Mouse (Mus musculus) embryonic stem cell, embryonic (primary cell): ENCODE results near the gene C2cd4c.

Experiments
- CTCF ChIA-PET, 4 experiments: fragments of 300-600 bp in 2 of 4; fragments of 350-600 bp in 2 of 4; sonication (Branson Sonifier 250); formaldehyde crosslinking; loops; one replicate each; lab custom pipeline; 2022; ENCODE audit warnings: inconsistent platforms in 2 of 4; lab: Charles Lee
- POLR2A ChIA-PET, 4 experiments: fragments of 300-600 bp in 2 of 4; fragments of 350-600 bp in 2 of 4; sonication (Branson Sonifier 250); formaldehyde crosslinking; loops; one replicate each; lab custom pipeline; 2022; ENCODE audit warnings: antibody characterized with exemption in 4 of 4, inconsistent platforms in 1 of 4; lab: Charles Lee

Gene C2cd4c

DNA sequence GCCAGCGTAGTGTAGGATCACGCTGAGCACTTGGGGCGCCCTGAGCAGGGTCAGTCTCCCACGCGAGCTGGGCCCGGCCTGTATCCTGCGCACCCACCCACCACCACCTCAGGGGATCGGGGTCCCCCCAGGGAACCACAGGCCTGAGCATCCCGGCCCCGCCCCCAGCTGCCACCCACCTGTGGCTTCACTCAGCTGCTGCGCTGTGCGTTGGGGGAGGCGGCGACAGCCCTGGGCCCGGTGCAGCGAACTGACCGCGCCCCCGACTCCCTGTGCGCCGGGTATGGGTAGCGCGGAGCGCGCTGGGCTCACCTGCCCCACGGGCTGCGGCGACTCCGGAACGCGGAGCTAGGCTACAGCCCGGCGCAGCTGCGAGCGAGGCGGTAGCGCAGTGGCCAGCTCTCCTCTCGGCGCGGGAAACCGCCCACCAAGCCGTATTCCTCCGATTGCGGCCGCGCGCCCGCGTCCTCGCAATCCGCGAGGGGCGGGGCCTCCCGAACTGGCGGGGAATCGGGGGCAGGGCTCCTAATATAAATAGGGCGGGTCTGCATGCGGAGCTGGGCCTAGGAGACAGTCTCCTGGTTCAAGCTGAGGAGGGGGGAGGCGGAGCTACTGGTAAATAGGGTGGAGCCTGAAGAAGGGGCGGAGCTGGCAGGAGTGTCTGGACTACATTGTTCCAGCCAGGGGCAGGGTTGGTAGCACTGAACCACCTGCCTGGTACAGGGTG is at the start of gene C2cd4c:
TSS of gene C2cd4c (minus strand) at position 448 of the 727 bp plus-strand sequence.
- ChIA-PET POLR2A (interaction anchor here in 3 of 4 experiments (0.6 to 2.3 kb wide), 56 partner anchors 10 to 1604 kb away, joined by 3 to 14 read pairs (median 4); partner anchors contain the start of genes Cdc34 (in 3 of the 3), Madcam1 (in 2 of the 3), Pdxk (in 2 of the 3) and Bsg (in 1 of the 3)), CTCF (interaction anchor here in 3 of 4 experiments (0.6 to 1.7 kb wide), 32 partner anchors 10 to 321 kb away, joined by 3 to 25 read pairs (median 3); partner anchors contain the start of genes Madcam1 (in 2 of the 3), Bsg (in 1 of the 3), Mier2 (in 1 of the 3) and Shc2 (in 1 of the 3))

DNA sequence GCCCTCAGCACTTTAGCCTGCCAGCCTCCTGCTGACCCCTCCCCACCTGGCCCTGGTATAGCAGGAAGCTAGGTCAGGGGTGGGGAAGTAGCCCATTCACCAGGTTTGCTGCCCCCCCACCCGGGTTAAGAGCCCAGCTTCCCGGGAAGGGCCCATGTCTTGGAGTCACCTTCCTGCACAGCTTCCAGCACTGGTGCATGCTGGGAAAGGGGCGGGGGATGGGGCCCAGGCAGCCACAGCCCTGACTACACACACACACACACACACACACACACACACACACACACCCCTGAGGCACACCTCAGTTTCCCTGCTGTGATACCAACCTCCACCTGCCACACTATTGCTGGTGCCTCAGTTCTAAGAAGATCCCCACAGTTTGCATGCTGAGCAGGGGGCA is 48.0 kb upstream of the C2cd4c start:
- ChIA-PET POLR2A (interaction anchor here (0.6 to 18.2 kb wide), 27 partner anchors 9 to 246 kb away, joined by 3 to 367 read pairs (median 4); partner anchors contain the start of genes Cdc34 (in 3 of the 4), C2cd4c (in 2 of the 4), Gzmm (in 2 of the 4) and Bsg (in 1 of the 4)), CTCF (interaction anchor here (0.6 to 8.8 kb wide), 29 partner anchors 8 to 668 kb away, joined by 3 to 57 read pairs (median 4); partner anchors contain the start of genes Bsg (in 1 of the 4), C2cd4c (in 1 of the 4), Cdc34 (in 1 of the 4) and Pcsk4 (in 1 of the 4))

DNA sequence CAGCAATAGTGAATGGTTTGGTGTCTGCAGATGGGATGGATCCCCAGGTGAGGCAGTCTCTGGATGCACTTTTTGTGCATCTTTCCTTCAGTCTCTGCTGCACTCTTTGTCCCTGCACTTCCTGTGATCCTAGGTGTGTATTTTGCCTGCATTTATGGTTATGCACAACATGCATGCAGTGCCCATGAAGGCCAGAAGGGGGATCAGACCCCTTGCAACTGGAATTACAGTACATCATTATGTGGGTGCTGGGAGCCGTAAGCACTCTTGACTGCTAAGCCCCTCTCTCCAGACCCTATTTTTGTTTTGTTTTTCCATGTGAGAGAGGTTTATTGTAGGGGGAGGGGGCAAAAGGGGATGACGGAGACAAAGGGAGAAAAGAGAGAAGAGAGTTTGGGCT is 46.5 kb upstream of the C2cd4c start:
- POLR2A ChIA-PET = interaction anchor here in 3 of 4 experiments (0.8 to 18.2 kb wide), 5 partner anchors 11 to 29 kb away, joined by 3 to 367 read pairs (median 9); partner anchors contain the start of genes Cdc34 (in 2 of the 3), Gzmm (in 1 of the 3) and Tpgs1 (in 1 of the 3)
- CTCF ChIA-PET = interaction anchor here in 1 of 4 experiments (0.5 to 8.8 kb wide), 4 partner anchors 10 to 36 kb away, joined by 3 to 57 read pairs (median 3); partner anchors contain the start of gene Cdc34

DNA sequence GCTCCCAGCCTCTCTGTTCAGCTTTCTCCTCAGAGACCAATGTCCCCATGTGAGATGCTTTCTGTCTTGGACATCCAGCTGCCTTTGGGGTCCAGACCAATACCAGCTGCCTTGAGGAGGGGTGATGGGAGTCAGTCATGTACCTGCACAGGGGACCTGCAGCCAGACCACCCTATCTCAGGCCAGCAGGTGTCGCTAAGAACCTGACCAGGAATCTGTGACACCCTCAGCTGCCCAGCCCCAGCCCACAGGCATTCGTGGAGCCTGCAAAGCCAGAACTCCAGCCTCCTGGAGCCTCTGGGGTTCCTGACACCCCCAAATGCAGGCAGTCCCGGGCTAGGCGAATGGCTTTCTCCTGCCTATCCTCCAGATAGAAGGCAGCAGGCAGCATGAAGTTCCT is 45.0 kb upstream of the C2cd4c start:
- ChIA-PET CTCF (interaction anchor here (0.6 to 1.2 kb wide), 21 partner anchors 9 to 1247 kb away, joined by 3 to 9 read pairs (median 3); partner anchors contain the start of genes Cdc34 (in 1 of the 4), Polrmt (in 1 of the 4) and Tpgs1 (in 1 of the 4)), POLR2A (interaction anchor here in 2 of 4 experiments (0.6 to 1.8 kb wide), 4 partner anchors 11 to 23 kb away, joined by 3 to 9 read pairs (median 3); no protein-coding TSS in a partner anchor)

DNA sequence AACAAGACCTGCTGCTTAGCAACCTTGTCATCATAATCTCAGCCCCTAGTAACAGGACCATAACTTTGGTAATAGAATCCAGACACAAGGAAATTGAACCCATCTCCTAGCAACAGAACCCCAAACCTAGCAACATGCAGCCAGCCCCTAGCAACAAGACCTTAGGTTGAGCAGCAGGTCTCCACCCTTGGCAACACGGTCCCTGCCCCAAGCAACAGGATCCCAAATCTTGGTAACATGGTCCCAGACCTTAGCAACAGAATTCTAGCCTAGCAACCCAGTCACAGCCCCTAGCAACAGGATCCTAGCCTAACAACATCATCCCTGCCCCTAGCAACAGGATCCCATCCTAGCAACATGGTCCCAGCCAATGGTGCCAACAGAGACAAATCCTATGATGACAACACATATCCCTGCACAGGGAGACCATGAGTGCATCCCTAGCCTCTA is 41.1 kb upstream of the C2cd4c start:
- POLR2A ChIA-PET = interaction anchor here in 2 of 4 experiments (0.6 to 1.2 kb wide), 3 partner anchors 19 to 721 kb away, joined by 3 read pairs; no protein-coding TSS in a partner anchor
- CTCF ChIA-PET = interaction anchor here in 1 of 4 experiments (0.8 kb wide), 1 partner anchor 86 kb away, joined by 3 read pairs; no protein-coding TSS in a partner anchor

DNA sequence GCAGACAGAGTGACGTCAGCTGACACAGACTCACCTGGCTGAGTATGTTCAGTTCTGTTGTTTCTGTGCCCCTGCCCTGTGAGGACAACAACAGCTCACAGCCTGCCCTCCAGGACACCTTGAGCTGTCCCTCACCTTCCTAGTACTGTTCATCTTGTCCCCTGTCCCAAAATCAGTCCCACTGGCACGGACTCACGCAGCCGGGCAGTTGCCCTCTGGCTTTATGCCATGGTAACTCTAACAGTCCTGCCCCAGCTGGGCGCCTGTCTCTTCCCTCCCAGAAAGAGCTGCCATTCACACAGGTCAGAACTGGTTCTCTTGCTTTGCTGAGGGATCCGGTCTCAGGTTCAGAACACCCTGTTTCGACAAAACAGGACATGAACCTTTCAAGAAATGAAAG is 39.0 kb upstream of the C2cd4c start:
- ChIA-PET CTCF (interaction anchor here (0.5 to 10.0 kb wide), 11 partner anchors 9 to 127 kb away, joined by 3 to 135 read pairs (median 6); partner anchors contain the start of genes C2cd4c (in 1 of the 4) and Madcam1 (in 1 of the 4)), POLR2A (interaction anchor here in 2 of 4 experiments (0.9 to 2.5 kb wide), 7 partner anchors 9 to 56 kb away, joined by 3 to 12 read pairs (median 4); partner anchors contain the start of genes C2cd4c (in 1 of the 2) and Madcam1 (in 1 of the 2))

DNA sequence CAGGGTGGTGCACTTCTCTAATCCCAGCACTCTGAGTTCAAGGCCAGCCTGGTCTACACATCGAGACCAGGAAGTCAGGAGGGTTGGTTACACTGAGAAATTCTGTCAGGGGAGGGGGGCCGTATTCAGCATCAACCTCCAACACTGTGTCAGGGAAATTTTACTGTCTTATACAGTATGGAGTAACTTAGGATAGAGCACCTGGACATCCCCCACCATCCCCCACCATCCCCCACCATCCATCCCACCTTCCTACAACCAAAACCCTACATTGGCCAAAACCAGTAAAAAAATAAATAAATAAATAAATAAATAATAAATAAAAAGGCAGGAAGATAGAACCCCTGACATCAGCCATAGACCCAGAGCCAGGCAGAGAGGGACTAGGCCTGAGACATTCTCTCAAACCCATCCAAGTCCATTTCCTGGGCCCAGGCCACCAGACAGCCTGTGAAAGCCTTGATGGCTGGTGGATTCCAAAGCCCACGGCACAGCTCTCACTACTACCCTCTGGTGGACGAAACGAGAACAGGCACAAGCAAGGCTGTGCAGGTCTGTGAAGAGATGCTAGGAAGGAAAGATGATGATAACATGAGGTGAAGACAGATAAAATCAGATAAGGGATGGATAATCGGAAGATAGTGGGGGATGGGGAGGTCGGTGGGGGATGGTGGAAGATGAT is 35.4 kb upstream of the C2cd4c start:
- CTCF ChIA-PET = interaction anchor here (0.6 to 10.0 kb wide), 41 partner anchors 8 to 1323 kb away, joined by 3 to 135 read pairs (median 4); partner anchors contain the start of genes Madcam1 (in 2 of the 4), C2cd4c (in 1 of the 4), Mier2 (in 1 of the 4) and Tpgs1 (in 1 of the 4)
- POLR2A ChIA-PET = interaction anchor here in 3 of 4 experiments (0.5 to 1.4 kb wide), 12 partner anchors 13 to 1219 kb away, joined by 3 to 6 read pairs (median 3); partner anchors contain the start of gene Madcam1 (in 1 of the 3)

DNA sequence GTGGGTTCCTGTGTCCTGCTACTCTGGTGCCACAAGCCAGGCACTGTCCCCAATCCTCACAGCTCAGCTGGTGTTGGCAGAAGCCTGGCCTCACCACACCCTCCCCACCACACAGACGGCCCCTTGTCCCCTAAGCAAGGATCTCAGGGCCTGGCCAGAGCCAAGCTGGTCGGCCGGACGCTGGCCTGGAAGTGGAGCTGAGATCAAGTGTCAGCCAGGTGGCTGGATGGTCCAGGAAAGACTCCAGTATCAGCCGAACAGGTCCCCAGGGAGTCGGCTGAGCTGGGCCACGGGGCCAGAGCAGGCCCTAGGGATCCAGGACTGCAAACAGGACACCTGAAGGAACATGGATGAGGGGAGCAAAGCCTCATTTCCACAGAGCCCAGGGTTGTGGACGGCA is 31.9 kb upstream of the C2cd4c start, which contains the start of gene Odf3l2:
TSS of gene Odf3l2 (minus strand) at position 28 of the 400 bp plus-strand sequence.
- CTCF ChIA-PET = interaction anchor here (0.6 to 10.0 kb wide), 10 partner anchors 10 to 312 kb away, joined by 3 to 135 read pairs (median 6); partner anchors contain the start of genes Madcam1 (in 1 of the 4) and Tpgs1 (in 1 of the 4)

DNA sequence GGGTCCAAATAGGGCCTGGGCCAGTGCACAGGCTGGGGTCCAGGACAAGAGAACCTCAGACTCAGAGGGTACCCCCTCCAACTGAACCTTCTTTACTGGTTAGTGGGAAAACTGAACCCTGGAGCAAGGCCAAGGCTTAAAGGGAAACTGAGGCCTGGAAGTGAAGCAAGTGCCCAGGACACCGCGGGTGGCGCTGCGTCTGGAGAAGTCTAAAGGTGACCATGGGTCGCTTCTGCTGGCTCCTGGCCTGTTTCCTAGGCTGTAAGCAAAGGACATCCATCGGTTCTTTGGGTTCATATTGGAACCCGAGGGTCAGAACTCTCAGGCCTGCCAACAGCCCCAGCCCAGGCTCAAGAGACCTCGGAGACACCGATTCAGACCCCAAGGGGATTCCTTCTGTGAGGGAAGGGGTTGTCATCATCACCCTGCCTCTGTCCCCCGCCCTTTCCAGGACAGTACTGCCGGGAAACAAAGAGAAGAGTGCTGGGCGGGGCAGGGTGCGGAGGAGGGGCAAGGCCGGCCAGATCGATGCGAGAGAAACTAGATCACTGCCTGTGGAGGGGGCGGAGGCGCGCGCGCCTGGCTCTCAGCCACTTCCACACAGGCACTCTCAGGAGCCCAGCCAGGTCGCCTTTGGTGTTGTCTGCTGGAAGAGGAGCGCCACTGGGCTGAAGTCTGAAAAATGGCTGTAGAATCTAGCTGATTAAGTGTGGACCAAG is 24.8 kb upstream of the C2cd4c start:
- CTCF ChIA-PET = interaction anchor here in 1 of 4 experiments (0.7 to 1.3 kb wide), 2 partner anchors 10 to 43 kb away, joined by 3 read pairs; no protein-coding TSS in a partner anchor
- POLR2A ChIA-PET = interaction anchor here in 2 of 4 experiments (0.7 to 1.8 kb wide), 4 partner anchors 25 to 97 kb away, joined by 3 to 4 read pairs (median 4); partner anchors contain the start of gene Madcam1 (in 1 of the 2)

More for the DNA sequence above, 31.9 kb upstream of the C2cd4c start, which contains the start of gene Odf3l2:
- POLR2A ChIA-PET = interaction anchor here in 3 of 4 experiments (0.5 to 3.3 kb wide), 10 partner anchors 9 to 522 kb away, joined by 3 to 17 read pairs (median 5); partner anchors contain the start of genes Mier2 (in 1 of the 3) and Shc2 (in 1 of the 3)

DNA sequence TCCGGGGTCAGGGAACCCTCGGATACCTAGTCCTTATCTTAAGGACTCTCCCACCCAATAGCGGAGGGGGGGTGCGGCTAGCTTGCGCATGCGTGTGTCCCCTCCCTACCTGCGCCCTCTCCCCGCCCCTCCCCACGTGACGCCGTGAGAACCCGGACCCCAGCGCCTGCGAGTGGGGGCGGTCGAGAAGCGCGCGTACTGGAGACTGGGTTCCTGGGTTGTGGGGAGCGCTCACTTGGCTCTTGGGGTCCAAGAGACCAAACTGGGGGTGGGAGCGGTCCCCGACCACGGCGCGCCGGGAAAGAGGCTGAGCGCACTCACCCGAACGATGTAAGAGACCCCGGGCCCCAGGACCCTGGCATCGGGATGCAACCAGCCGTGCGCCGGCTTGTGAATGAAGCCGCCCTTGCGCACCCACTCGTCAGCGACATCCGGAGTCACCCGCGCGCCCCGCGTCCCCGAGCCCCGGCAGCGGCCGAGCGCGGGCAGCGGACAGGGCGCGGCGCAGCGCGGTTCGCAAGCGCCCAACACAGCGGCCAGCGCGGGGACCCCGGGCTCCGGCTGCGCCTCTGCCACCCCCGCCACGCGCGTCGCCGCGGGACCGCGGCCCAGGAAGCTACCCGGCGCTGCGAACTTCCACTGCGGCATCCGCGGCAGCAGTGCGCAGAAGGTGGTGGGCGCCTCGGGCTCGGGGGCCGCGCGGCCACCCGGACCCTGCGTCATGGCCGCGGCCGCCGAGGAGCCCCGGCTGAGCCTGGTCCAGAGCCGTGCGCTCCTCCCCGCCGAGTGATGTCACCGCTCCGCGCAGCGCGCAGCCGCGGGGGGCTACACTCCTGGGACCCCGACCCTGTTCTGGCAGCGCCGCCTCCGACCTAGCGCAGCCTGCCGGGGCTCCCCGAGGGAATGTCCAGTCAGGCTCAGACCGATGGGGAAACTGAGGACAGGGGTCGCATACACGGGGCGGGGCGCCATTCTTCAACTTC is 23.6 kb upstream of the C2cd4c start, which contains the start of gene Shc2:
TSS of gene Shc2 (minus strand) at position 791 of the 983 bp plus-strand sequence.
- ChIA-PET POLR2A (interaction anchor here (0.6 to 3.6 kb wide), 21 partner anchors 9 to 437 kb away, joined by 3 to 17 read pairs (median 3); partner anchors contain the start of genes C2cd4c (in 2 of the 4), Madcam1 (in 2 of the 4), Cdc34 (in 1 of the 4) and Odf3l2 (in 1 of the 4)), CTCF (interaction anchor here in 2 of 4 experiments (0.5 to 1.7 kb wide), 9 partner anchors 21 to 75 kb away, joined by 3 to 7 read pairs (median 3); partner anchors contain the start of genes C2cd4c (in 1 of the 2) and Madcam1 (in 1 of the 2))

DNA sequence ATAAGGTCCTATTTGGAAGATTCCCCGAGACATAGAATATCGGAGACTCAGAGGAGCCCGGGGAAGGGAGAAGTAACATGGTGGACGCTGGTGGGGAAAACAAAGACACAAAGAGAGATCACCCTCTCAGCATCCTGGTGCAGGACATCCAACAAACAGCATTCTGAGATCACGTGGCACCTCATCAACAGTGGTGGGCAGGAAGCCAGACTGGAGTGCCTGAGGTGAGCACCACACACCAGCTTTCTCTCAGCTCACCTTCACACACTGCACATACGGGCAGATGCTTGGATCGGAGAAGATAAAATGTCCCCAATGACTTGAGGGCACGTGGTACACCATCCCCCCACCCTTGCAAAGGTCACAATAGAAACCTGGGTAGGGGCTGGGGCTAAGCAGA is 22.5 kb upstream of the C2cd4c start:
- ChIA-PET POLR2A (interaction anchor here (0.7 to 3.6 kb wide), 19 partner anchors 10 to 290 kb away, joined by 3 to 17 read pairs (median 3); partner anchors contain the start of genes C2cd4c (in 1 of the 4), Cdc34 (in 1 of the 4), Madcam1 (in 1 of the 4) and Odf3l2 (in 1 of the 4)), CTCF (interaction anchor here in 2 of 4 experiments (0.7 to 1.7 kb wide), 8 partner anchors 13 to 76 kb away, joined by 3 to 7 read pairs (median 3); partner anchors contain the start of gene Madcam1 (in 1 of the 2))

DNA sequence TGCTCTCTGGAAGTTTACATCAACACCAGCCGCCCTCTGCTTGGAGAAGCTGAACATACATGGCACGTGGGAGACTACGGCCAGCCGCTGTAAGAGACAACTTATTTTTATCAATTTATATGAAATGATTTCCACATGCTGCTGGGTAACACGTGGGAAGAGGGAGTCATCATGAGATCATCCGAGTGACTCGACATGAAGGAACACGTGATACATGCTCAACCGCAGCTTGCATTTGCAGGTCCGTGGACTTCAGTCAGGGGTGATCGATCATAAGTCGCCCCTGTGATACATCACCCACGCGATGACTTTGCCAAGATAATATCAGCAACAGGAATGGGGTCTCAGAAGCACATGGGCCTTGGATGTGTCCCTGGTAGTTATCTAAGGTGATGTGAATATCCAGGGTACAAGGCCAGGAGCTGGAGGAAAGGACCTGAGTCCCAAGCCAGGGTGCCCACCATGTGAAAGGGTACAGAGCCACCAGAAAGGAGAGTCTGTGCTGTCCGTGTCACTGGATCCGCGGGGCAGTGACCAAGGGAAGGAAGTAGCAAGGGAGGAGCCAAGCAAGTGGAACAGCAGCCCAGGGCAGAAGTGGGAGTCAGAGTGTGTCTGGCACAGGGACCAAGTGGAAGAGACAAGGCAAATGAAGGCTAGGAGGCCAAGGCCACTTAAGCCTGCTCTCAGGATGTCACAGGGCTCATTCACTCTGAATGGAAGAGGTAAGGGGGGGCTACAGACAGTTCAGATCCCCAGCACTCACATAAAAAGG is 19.4 kb upstream of the C2cd4c start:
- CTCF ChIA-PET = interaction anchor here in 3 of 4 experiments (0.6 to 1.5 kb wide), 3 partner anchors 24 to 158 kb away, joined by 3 to 9 read pairs (median 4); partner anchors contain the start of gene Prss57 (in 1 of the 3)
- POLR2A ChIA-PET = interaction anchor here in 3 of 4 experiments (0.6 to 1.4 kb wide), 8 partner anchors 8 to 281 kb away, joined by 3 to 7 read pairs (median 3); partner anchors contain the start of genes C2cd4c (in 3 of the 3) and Bsg (in 1 of the 3)

DNA sequence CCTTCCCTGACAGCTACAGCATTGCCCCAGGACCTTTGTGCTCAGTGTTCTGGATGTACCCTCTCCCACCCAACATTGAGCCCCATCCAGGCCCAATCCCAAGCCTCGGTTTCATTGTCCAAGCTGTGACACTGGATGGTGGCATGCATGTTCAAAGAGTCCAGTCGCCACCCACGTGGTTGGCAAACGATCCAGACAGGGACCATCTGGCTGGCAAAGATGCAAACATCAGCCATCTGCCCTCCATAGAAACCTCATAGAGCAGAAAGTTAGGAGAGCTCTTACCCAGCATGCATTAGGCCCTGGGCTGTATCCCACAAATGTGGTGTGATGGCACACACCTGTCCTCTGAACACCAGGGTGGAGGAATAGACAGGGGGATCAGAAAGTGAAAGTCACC is 17.6 kb upstream of the C2cd4c start:
- ChIA-PET CTCF (interaction anchor here in 1 of 4 experiments (1.1 kb wide), 1 partner anchor 36 kb away, joined by 3 read pairs; no protein-coding TSS in a partner anchor), POLR2A (interaction anchor here in 1 of 4 experiments (1.2 kb wide), 1 partner anchor 19 kb away, joined by 3 read pairs; no protein-coding TSS in a partner anchor)
